Mouse (Mus musculus): ENCODE results near the gene Rnf217. TPM values are rescaled to one million over a fixed set of nuclear protein-coding genes. Genes with fewer than 3 reads are reported as not detected.

The Rnf217 gene
- polyA plus RNA-seq (2012; rRNA removed) = 5.1 and 7.5 TPM in 2 replicates

DNA sequence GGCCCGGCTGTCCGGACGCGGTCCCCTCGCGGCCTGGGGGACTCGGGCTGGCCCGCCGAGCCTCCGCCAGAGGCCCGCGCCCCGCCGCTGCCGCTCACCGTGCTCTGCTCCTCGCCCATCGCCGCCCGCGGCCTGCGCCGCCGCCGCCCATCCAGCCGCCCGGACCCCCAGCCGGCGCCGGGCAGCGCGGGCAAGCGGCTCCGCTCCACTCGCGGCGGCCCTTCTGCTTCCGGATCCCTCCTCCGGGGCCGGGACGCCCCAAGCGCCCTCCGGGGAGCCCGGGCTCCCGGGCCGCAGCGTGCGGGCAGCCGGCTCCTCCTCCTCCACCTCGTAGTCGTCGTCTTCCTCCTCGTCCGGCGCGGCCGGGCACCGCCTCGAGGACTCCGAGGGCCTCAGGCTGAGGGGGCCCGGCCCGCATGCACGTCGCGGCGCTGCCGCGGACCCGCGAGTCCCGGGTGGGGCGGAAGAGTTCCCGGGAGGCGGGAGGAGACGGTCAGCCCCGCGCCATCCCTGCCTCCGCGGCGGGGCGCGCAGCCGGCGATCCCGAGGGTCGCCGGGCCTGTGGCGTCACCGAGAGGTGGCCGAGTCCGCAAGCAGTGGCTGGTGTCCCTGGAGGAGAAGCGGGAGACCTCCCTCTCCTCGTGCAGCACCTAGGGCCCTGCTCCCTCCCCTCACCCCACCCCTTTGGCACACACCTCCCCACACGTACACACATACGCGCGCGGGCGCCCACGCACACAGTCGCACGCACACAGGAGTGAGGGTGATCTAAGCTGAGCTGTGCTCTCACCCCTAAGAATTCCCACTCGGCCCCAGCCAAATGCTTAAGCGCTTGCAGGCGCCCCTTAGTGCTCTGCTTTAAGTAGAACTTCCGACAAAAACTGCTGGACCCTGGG lies at the start of gene Rnf217:
Gene Rnf217 (minus strand): TSS at position 119 of the 896 bp plus-strand sequence.

DNA sequence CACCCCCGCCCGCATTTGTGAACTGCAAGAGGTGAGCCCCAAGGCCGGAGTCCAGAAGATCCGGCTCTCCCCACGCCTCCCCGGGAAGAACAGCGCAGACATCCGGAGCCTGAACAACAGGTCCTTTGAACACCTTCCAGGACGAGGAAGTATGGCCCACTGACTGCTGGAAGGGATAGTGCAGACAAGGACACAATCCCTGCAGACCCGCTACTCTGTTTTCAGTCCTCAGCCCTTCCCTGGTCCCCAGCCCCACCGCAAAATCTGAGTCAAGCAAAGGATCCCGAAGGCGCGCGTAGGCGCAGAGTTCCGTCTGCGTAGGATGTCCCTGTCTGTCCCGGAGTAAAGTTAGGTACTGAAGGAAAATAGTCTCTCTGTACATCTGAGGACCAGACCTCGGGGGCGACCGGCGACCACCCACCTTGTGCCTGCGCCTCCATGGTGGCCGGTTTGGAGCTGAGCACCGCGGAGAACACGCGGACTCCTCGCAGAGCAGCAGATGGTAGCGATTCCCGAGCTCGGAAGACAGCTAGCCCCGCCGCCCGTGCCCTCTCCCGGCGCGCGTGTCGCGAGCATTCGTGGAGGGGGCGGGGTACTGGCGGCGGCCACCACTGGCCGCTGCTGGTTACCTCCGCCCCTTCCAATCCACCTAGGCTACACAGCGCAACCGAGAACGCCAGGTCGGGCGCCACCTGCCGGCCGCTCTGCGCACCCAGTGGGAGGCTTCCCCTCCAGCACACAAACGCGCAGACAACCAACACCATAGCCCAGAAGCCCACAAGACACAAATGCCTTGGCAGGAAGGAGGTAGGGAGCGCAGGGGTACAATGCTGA lies 163.5 kb downstream of the Rnf217 start, which contains the start of gene Tpd52l1:
Gene Tpd52l1 (minus strand): TSS at position 668 of the 834 bp plus-strand sequence.

Other genes starting within 250 kb of the Rnf217 start
- 24.5 and 31.7 TPM in 2 replicates for gene Tpd52l1, start 163.2 kb downstream of the Rnf217 start, polyA plus RNA-seq (2012; rRNA removed)

Data from ovary, adult 2 months (tissue).